Mouse (Mus musculus) hindbrain, embryonic 16.5 days (tissue): ENCODE measurements around the gene Onecut1. TPM values are rescaled to one million over a fixed set of nuclear protein-coding genes. Genes with fewer than 3 reads are reported as not detected.

ENCODE experiments used
- polyA plus RNA-seq: library from polyadenylated mRNA; unstranded; fragments of >200 nt; fragmentation: Nextera tagmentation; extraction: Ambion mirVana; gene quantifications from 2 replicates; pipeline ENCODE4 v1.2.1, GENCODE M21; 2015

The Onecut1 gene
- polyA plus RNA-seq, 1 experiment from 2014 or later: 3.4 TPM

Other genes with a start within 250 kb of the Onecut1 start
- 20.5 and 22.3 TPM in 2 replicates for gene Fam214a, start 91.0 kb downstream of the Onecut1 start, polyA plus RNA-seq
- gene Arpp19, start 175.7 kb downstream of the Onecut1 start, polyA plus RNA-seq: 197 and 208 TPM in 2 replicates
- 23.6 and 26.8 TPM in 2 replicates for gene Myo5a, start 209.1 kb downstream of the Onecut1 start, polyA plus RNA-seq